27 mouse cellular contexts compared by ENCODE assay signal in genomic region chr1:30850906-30851305, GRCm38 (mm10).
"Had no signal": no experiment of that assay in that cellular context is flagged by ENCODE, and none has a peak within 500 bp of the region (broad histone marks: within the 10 kb centered on the region; RNA-seq: fewer than 3 reads in every experiment).

No protein-coding gene starts in this region.

- H3K27me3 ChIP-seq: heart, embryonic 15.5 days; hindbrain, embryonic 12.5 days; kidney, embryonic 15.5 days; limb, embryonic 12.5 days; liver, embryonic 13.5 days; liver, embryonic 15.5 days had no signal

- ATAC-seq: hindbrain, embryonic 16.5 days; inflammation-experienced regulatory T-cells, adult 6 months had no signal

- H3K4me3 ChIP-seq: gastrocnemius, adult 2 months; heart, embryonic 15.5 days; hindbrain, embryonic 10.5 days; hindbrain, embryonic 12.5 days; kidney, embryonic 15.5 days; left cerebral cortex, adult 2 months; limb, embryonic 10.5 days; limb, embryonic 12.5 days; liver, embryonic 13.5 days; liver, embryonic 15.5 days had no signal

- H3K36me3 ChIP-seq: heart, embryonic 15.5 days; hindbrain, embryonic 12.5 days; liver, embryonic 13.5 days had no signal

- H3K4me1 ChIP-seq: hindbrain, embryonic 10.5 days; hindbrain, embryonic 12.5 days; limb, embryonic 10.5 days; limb, embryonic 12.5 days had no signal

- H3K9ac ChIP-seq: heart, embryonic 15.5 days; hindbrain, embryonic 12.5 days; hindbrain, embryonic 14.5 days; kidney, embryonic 15.5 days; limb, embryonic 12.5 days; liver, embryonic 13.5 days; liver, embryonic 15.5 days had no signal

- H3K27ac ChIP-seq: gastrocnemius, adult 2 months; heart, embryonic 15.5 days; hindbrain, embryonic 10.5 days; hindbrain, embryonic 12.5 days; hindbrain, embryonic 14.5 days; kidney, embryonic 15.5 days; kidney, postnatal 0 days; left cerebral cortex, adult 2 months; limb, embryonic 10.5 days; limb, embryonic 12.5 days; liver, embryonic 13.5 days; liver, embryonic 15.5 days had no signal

- H3K9me3 ChIP-seq: heart, embryonic 15.5 days; hindbrain, embryonic 10.5 days; hindbrain, embryonic 12.5 days; kidney, embryonic 15.5 days; limb, embryonic 10.5 days; limb, embryonic 12.5 days; liver, embryonic 13.5 days; liver, embryonic 15.5 days had no signal

- H3K4me2 ChIP-seq: heart, embryonic 11.5 days; heart, embryonic 15.5 days; hindbrain, embryonic 12.5 days; hindbrain, embryonic 14.5 days; kidney, embryonic 15.5 days; limb, embryonic 12.5 days; liver, embryonic 11.5 days; liver, embryonic 13.5 days; liver, embryonic 15.5 days had no signal

- DNase-seq: gastrocnemius, adult 2 months; gastrocnemius, postnatal 10 days; gastrocnemius, postnatal 25 days; heart, adult 18-20 months; heart, postnatal 4 days; kidney, adult 11 months; kidney, adult 2 months; kidney, adult 9 months; kidney, postnatal 14 days; kidney, postnatal 36 days; layer of hippocampus, adult 9-11 months; liver; liver, embryonic 13.5 days had no signal
